Mouse (Mus musculus): ENCODE data around the gene Cplx3. TPM values are rescaled to one million over a fixed set of nuclear protein-coding genes. Genes with fewer than 3 reads are reported as not detected.

Gene Cplx3
- polyA plus RNA-seq, 1 experiment from 2014 or later = not detected

DNA sequence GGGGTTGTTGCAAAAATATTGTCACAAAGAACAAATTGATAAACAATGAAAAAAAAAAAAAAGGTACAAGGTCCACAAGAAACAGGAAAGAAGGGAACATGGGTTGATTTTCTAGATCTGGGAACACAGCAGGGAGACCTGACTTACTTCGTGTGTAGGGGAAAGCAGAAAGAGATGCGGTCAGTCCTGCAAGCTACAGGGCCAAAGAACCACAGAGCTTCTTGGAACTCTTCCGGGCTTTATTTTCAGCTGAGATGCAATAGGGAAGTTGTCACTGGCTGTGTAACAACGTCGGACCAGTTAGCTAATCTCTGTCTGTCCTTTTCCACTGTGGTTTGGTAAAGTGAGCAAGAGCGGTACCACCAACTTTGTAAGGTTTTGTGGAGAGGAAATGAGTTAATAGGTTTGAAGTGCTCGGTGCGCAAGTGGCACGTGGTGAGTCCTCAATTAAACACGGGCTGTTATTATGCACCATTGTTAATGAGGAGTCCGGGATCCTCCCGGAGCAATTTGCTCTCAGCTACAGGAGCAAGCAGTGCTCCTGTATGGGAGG is 40.5 kb upstream of the Cplx3 start:
- no peak for ATAC-seq (ENCODE audit: low FRiP score, low TSS enrichment)
- H3K27me3 ChIP-seq (ENCODE audit: insufficient read depth, low read length) = no peaks in the 10 kb centered on the region
- no peak overlapping the region for H3K9ac ChIP-seq (replicated peaks; ENCODE audit: low read length)
- H3K27ac ChIP-seq (ENCODE audit: low read length) = no peak overlapping the region
- H3K4me3 ChIP-seq (ENCODE audit: low read length) = no peak overlapping the region
- no peak overlapping the region for H3K4me2 ChIP-seq (replicated peaks; ENCODE audit: low read depth, low read length)
- H3K4me1 ChIP-seq (ENCODE audit: insufficient read depth, low read length) = peaks cover 38% of the 10 kb centered on the region
- no peaks in the 10 kb centered on the region for H3K9me3 ChIP-seq (ENCODE audit: low read length)
- 65% methylated on average over 12 of the region's 12 CpGs for WGBS
- H3K36me3 ChIP-seq (ENCODE audit: insufficient read depth, low read length) = 0 out of 2 replicates have a peak, but pooled peaks cover 6% of the 10 kb centered on the region

- Histone ChIP-seq H3K9me3 (ENCODE audit: low read length) (no peaks in the 10 kb centered on the region), H3K27me3 (ENCODE audit: insufficient read depth, low read length) (no peaks in the 10 kb centered on the region), H3K27ac (ENCODE audit: low read length) (peak overlapping the region; percentile 96), H3K4me3 (ENCODE audit: low read length) (peak overlapping the region; percentile 90), H3K36me3 (ENCODE audit: insufficient read depth, low read length) (0 out of 2 replicates have a peak, but pooled peaks cover 8% of the 10 kb centered on the region), H3K4me1 (ENCODE audit: insufficient read depth, low read length) (peaks cover 48% of the 10 kb centered on the region), H3K9ac (replicated peaks; ENCODE audit: low read length) (peak overlapping the region; percentile 100), H3K4me2 (replicated peaks; ENCODE audit: low read depth, low read length) (peak overlapping the region; percentile 82)
- ATAC-seq (ENCODE audit: low FRiP score, low TSS enrichment) = peak; percentile 89
- WGBS = 0% methylated on average over 73 of the region's 85 CpGs
Measured at GRCm38 (mm10) chr9:57644944-57645893, 39.1 kb upstream of the Cplx3 start.

DNA sequence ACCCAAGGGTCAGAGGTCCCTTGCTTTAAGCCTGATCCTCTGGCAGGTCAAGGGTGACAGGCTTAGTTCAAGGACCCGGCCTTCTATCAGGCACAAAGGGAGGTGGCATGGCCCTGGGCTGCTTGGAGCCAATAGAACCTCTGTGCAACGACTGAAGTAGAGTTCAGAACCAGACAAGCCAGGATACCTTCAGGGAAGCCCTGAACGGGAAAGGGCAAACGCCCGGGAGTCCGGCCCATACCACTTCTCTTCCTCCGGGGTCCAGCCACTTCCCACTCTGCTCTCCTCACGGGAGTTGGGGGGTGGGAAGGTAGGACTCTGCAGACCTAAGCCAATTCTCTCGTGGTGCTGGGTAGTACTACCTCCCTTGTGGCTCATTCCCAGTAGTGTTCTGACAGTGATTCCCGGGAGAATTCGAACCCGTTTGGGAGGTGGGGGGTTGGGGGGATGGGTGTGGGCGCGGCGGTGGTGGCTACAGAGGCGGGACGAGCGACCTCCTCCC is 38.4 kb upstream of the Cplx3 start:
- Histone ChIP-seq H3K27ac (ENCODE audit: low read length) (peak overlapping the region; percentile 96), H3K27me3 (ENCODE audit: insufficient read depth, low read length) (no peaks in the 10 kb centered on the region), H3K9me3 (ENCODE audit: low read length) (no peaks in the 10 kb centered on the region), H3K4me3 (ENCODE audit: low read length) (peak overlapping the region; percentile 90), H3K9ac (replicated peaks; ENCODE audit: low read length) (peak overlapping the region; percentile 100), H3K4me2 (replicated peaks; ENCODE audit: low read depth, low read length) (peak overlapping the region; percentile 82), H3K4me1 (ENCODE audit: insufficient read depth, low read length) (peaks cover 55% of the 10 kb centered on the region), H3K36me3 (ENCODE audit: insufficient read depth, low read length) (0 out of 2 replicates have a peak, but pooled peaks cover 8% of the 10 kb centered on the region)
- 0% methylated on average over 16 of the region's 18 CpGs for WGBS
- peak; percentile 1; the same call in 1 of the 2 replicates for ATAC-seq (ENCODE audit: low FRiP score, low TSS enrichment)

DNA sequence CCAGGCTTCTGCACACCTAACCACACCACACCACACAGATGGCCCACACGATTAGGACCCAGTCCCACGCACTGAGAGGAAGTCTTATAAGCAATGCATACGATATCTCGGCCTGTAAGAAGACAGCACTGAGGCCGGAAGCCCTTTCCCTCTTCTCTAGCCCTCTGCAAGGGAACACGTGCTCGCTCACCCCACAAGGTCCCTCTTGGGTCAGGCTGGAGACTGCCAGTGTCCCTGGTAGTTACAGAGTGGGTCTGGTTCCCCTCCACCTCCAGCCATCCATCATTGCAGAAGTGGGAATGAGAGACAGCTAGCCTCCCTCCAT is 37.7 kb upstream of the Cplx3 start:
- WGBS = 23% methylated on average over 7 of the region's 7 CpGs
- H3K27me3 ChIP-seq (ENCODE audit: insufficient read depth, low read length) = no peaks in the 10 kb centered on the region
- peaks cover 62% of the 10 kb centered on the region for H3K4me1 ChIP-seq (ENCODE audit: insufficient read depth, low read length)

GRCm38 (mm10) chr9:57643169-57643855 is 37.2 kb upstream of the Cplx3 start:
- no peak for ATAC-seq (ENCODE audit: low FRiP score, low TSS enrichment)
- H3K4me1 ChIP-seq (ENCODE audit: insufficient read depth, low read length) = peaks cover 67% of the 10 kb centered on the region
- peak overlapping the region; percentile 82 for H3K4me2 ChIP-seq (replicated peaks; ENCODE audit: low read depth, low read length)
- H3K4me3 ChIP-seq (ENCODE audit: low read length) = peak overlapping the region; percentile 90
- no peaks in the 10 kb centered on the region for H3K9me3 ChIP-seq (ENCODE audit: low read length)
- 0 out of 2 replicates have a peak, but pooled peaks cover 8% of the 10 kb centered on the region for H3K36me3 ChIP-seq (ENCODE audit: insufficient read depth, low read length)
- 53% methylated on average over 9 of the region's 9 CpGs for WGBS
- H3K27me3 ChIP-seq (ENCODE audit: insufficient read depth, low read length) = no peaks in the 10 kb centered on the region
- peak overlapping the region; percentile 100 for H3K9ac ChIP-seq (replicated peaks; ENCODE audit: low read length)
- peak overlapping the region; percentile 59 for H3K27ac ChIP-seq (ENCODE audit: low read length)

More for the DNA sequence above, 37.7 kb upstream of the Cplx3 start:
- peak overlapping the region; percentile 90 for H3K4me3 ChIP-seq (ENCODE audit: low read length)
- H3K27ac ChIP-seq (ENCODE audit: low read length) = peak overlapping the region; percentile 59
- peak overlapping the region; percentile 100 for H3K9ac ChIP-seq (replicated peaks; ENCODE audit: low read length)
- peak overlapping the region; percentile 82 for H3K4me2 ChIP-seq (replicated peaks; ENCODE audit: low read depth, low read length)
- ATAC-seq (ENCODE audit: low FRiP score, low TSS enrichment) = no peak
- no peaks in the 10 kb centered on the region for H3K9me3 ChIP-seq (ENCODE audit: low read length)
- H3K36me3 ChIP-seq (ENCODE audit: insufficient read depth, low read length) = 0 out of 2 replicates have a peak, but pooled peaks cover 8% of the 10 kb centered on the region

GRCm38 (mm10) chr9:57641775-57642550 is 35.9 kb upstream of the Cplx3 start:
- no peak overlapping the region for H3K9ac ChIP-seq (replicated peaks; ENCODE audit: low read length)
- ATAC-seq (ENCODE audit: low FRiP score, low TSS enrichment) = no peak

DNA sequence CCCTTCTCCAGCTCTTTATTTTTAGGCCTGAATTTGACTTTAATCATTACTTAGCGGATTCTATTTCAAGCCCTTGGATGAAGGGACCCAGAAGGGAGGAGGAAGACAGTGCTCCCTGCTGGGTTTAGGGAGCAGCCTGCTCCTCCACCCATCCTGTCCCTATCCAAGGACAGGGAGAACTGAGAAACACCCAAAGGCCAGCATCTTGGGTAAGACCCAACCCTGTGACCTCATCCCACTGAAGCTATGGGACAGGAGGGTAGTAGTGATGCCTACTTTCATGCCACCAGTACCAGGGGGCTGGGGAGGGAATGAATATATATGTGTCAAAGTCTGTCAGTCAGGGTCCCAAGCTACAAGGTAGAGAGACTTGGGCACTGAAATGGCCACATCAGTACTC is 34.9 kb upstream of the Cplx3 start:
- ATAC-seq (ENCODE audit: low FRiP score, low TSS enrichment) = no peak
- no peaks in the 10 kb centered on the region for H3K9me3 ChIP-seq (ENCODE audit: low read length)
- 0 out of 2 replicates have a peak, but pooled peaks cover 8% of the 10 kb centered on the region for H3K36me3 ChIP-seq (ENCODE audit: insufficient read depth, low read length)
- peaks cover 84% of the 10 kb centered on the region for H3K4me1 ChIP-seq (ENCODE audit: insufficient read depth, low read length)
- 0 out of 2 replicates have a peak overlapping the region, but pooled peaks have one; percentile 3 for H3K4me3 ChIP-seq (ENCODE audit: low read length)
- H3K4me2 ChIP-seq (replicated peaks; ENCODE audit: low read depth, low read length) = peak overlapping the region; percentile 40
- WGBS = 70% methylated on average over 1 of the region's 1 CpGs
- H3K9ac ChIP-seq (replicated peaks; ENCODE audit: low read length) = peak overlapping the region; percentile 24; the same call in 1 of the 2 replicates
- H3K27me3 ChIP-seq (ENCODE audit: insufficient read depth, low read length) = no peaks in the 10 kb centered on the region
- peak overlapping the region; percentile 85 for H3K27ac ChIP-seq (ENCODE audit: low read length)

More at GRCm38 (mm10) chr9:57641775-57642550, 35.9 kb upstream of the Cplx3 start:
- Histone ChIP-seq H3K4me2 (replicated peaks; ENCODE audit: low read depth, low read length) (no peak overlapping the region), H3K27ac (ENCODE audit: low read length) (no peak overlapping the region), H3K4me1 (ENCODE audit: insufficient read depth, low read length) (peaks cover 80% of the 10 kb centered on the region), H3K9me3 (ENCODE audit: low read length) (no peaks in the 10 kb centered on the region), H3K27me3 (ENCODE audit: insufficient read depth, low read length) (no peaks in the 10 kb centered on the region), H3K36me3 (ENCODE audit: insufficient read depth, low read length) (0 out of 2 replicates have a peak, but pooled peaks cover 8% of the 10 kb centered on the region), H3K4me3 (ENCODE audit: low read length) (no peak overlapping the region)
- whole genome bisulfite sequencing = 85% methylated on average over 13 of the region's 13 CpGs

GRCm38 (mm10) chr9:57640384-57640783 is 34.3 kb upstream of the Cplx3 start:
- H3K4me3 ChIP-seq (ENCODE audit: low read length) = peak overlapping the region; percentile 3; the same call in 1 of the 2 replicates
- H3K9ac ChIP-seq (replicated peaks; ENCODE audit: low read length) = peak overlapping the region; percentile 24
- H3K27me3 ChIP-seq (ENCODE audit: insufficient read depth, low read length) = no peaks in the 10 kb centered on the region
- H3K9me3 ChIP-seq (ENCODE audit: low read length) = no peaks in the 10 kb centered on the region
- peaks cover 81% of the 10 kb centered on the region for H3K4me1 ChIP-seq (ENCODE audit: insufficient read depth, low read length)
- peak overlapping the region; percentile 85 for H3K27ac ChIP-seq (ENCODE audit: low read length)
- 0 out of 2 replicates have a peak, but pooled peaks cover 8% of the 10 kb centered on the region for H3K36me3 ChIP-seq (ENCODE audit: insufficient read depth, low read length)
- 3% methylated on average over 15 of the region's 15 CpGs for WGBS
- peak overlapping the region; percentile 40 for H3K4me2 ChIP-seq (replicated peaks; ENCODE audit: low read depth, low read length)
- peak; percentile 62 for ATAC-seq (ENCODE audit: low FRiP score, low TSS enrichment)
